Mouse (Mus musculus) CH12.LX (cell line): ENCODE measurements around the gene Kpna3.

Experiments
- CTCF ChIP-seq, 2 experiments: IDR thresholded peaks in 1 of 2; conservative IDR thresholded peaks in 1 of 2; 2 replicates each; pipeline ENCODE4 v1.5.1; 2011 to 2012; ENCODE audit warnings: low read depth in 2 of 2, low read length in 2 of 2, improper control_type of control experiment in 1 of 2, inconsistent platforms in 1 of 2, mild to moderate bottlenecking in 1 of 2, moderate library complexity in 1 of 2
- GABPA ChIP-seq: IDR thresholded peaks from 2 replicates; pipeline ENCODE4 v1.6.1; 2012; ENCODE audit warnings: low read depth, low read length, improper control_type of control experiment, inconsistent platforms; ENCODE audit not compliant: insufficient replicate concordance
- IRF4 ChIP-seq: IDR thresholded peaks from 2 replicates; pipeline ENCODE4 v1.6.1; 2014; ENCODE audit warnings: low read depth, mild to moderate bottlenecking, inconsistent platforms, low read length, improper control_type of control experiment
- JUND ChIP-seq: conservative IDR thresholded peaks from 2 replicates; pipeline ENCODE4 v1.6.1; 2011; ENCODE audit warnings: low read depth, low read length, improper control_type of control experiment
- MAX ChIP-seq: IDR thresholded peaks from 2 replicates; pipeline ENCODE4 v1.6.1; 2011; ENCODE audit warnings: low read length, improper control_type of control experiment
- MEF2A ChIP-seq: IDR thresholded peaks from 2 replicates; pipeline ENCODE4 v1.6.1; 2014; ENCODE audit warnings: low read depth, mild to moderate bottlenecking, inconsistent platforms, low read length, improper control_type of control experiment, borderline replicate concordance
- POLR2A ChIP-seq: IDR thresholded peaks from 2 replicates; pipeline ENCODE4 v1.6.1; 2011; ENCODE audit warnings: low read depth, mild to moderate bottlenecking, improper control_type of control experiment, low read length
- RAD21 ChIP-seq: IDR thresholded peaks from 2 replicates; pipeline ENCODE4 v1.6.1; 2011; ENCODE audit warnings: low read depth, mild to moderate bottlenecking, low read length, improper control_type of control experiment, moderate library complexity
- TCF12 ChIP-seq: IDR thresholded peaks from 2 replicates; pipeline ENCODE4 v1.6.1; 2014; ENCODE audit warnings: low read depth, mild to moderate bottlenecking, inconsistent platforms, low read length, improper control_type of control experiment
- USF1 ChIP-seq: IDR thresholded peaks from 2 replicates; pipeline ENCODE4 v1.6.1; 2014; ENCODE audit warnings: low read depth, mild to moderate bottlenecking, inconsistent platforms, low read length, improper control_type of control experiment
- ZNF384 ChIP-seq: IDR thresholded peaks from 2 replicates; pipeline ENCODE4 v1.6.1; 2012; ENCODE audit warnings: low read depth, low read length, improper control_type of control experiment, inconsistent platforms

GRCm38 (mm10) chr14:61350808-61351207 is 88.9 kb downstream of the Kpna3 start:
- TF ChIP-seq GABPA (no peak), TCF12 (no peak), MEF2A (no peak), CTCF (conservative IDR thresholded peaks at IDR 0.05 in 1 of 2, IDR thresholded peaks at IDR 0.05 in 1 of 2; ENCODE audit: low read depth in 2 of 2, low read length in 2 of 2) (no peak), JUND (no peak), POLR2A (no peak), ZNF384 (no peak), RAD21 (no peak), USF1 (no peak), MAX (no peak), IRF4 (no peak)
